Mouse (Mus musculus): ENCODE results near the gene Ppfia1.

- TF ChIP-seq CTCF (IDR thresholded peaks at IDR 0.05; ENCODE audit: borderline replicate concordance, extremely low read depth, insufficient read depth, insufficient read length): no peak
- no peak for TF ChIP-seq POLR2A (IDR thresholded peaks at IDR 0.05; ENCODE audit: borderline replicate concordance, extremely low read depth, insufficient read depth, insufficient read length, poor library complexity, severe bottlenecking)
These were observed 91.0 kb downstream of the Ppfia1 start for GRCm38 (mm10) chr7:144462577-144462976.
